Mouse (Mus musculus) midbrain, embryonic 16.5 days (tissue): ENCODE data around the gene Ccdc174. TPM values are rescaled to one million over a fixed set of nuclear protein-coding genes. Genes with fewer than 3 reads are reported as not detected.
"Not testable (repeated sequence)": the region's sequence is repeated elsewhere in the genome, so short reads cannot be mapped to it uniquely, and the experiment has no call there.

Experiments
- ATAC-seq: fragments of 200-750 bp; cut with Nextera tagmentation; 2 replicates; pipeline ENCODE4 v1.8.0; 2017; ENCODE audit warnings: moderate TSS enrichment
- H3K27ac ChIP-seq: fragments of 300-500 bp; sonication (generic); 2 replicates; pipeline ENCODE4 v1.5.1; 2014; ENCODE audit warnings: mild to moderate bottlenecking, low read length, mixed read lengths
- H3K27me3 ChIP-seq: fragments of 300-500 bp; sonication (generic); 2 replicates; pipeline ENCODE4 v1.6.1; 2014; ENCODE audit warnings: low read depth, low read length, mixed read lengths; ENCODE audit not compliant: control insufficient read depth, insufficient read depth
- H3K36me3 ChIP-seq: fragments of 300-500 bp; sonication (generic); 2 replicates; pipeline ENCODE4 v1.6.1; 2014; ENCODE audit warnings: mild to moderate bottlenecking, low read length, moderate library complexity, mixed read lengths; ENCODE audit not compliant: control insufficient read depth, insufficient read depth
- H3K4me1 ChIP-seq: fragments of 300-500 bp; sonication (generic); 2 replicates; pipeline ENCODE4 v1.6.1; 2014; ENCODE audit warnings: mild to moderate bottlenecking, low read length, mixed read lengths; ENCODE audit not compliant: control insufficient read depth, insufficient read depth
- H3K4me2 ChIP-seq: fragments of 300-500 bp; sonication (generic); 2 replicates; pipeline ENCODE4 v1.6.1; 2014; ENCODE audit warnings: mild to moderate bottlenecking, low read length, mixed read lengths
- H3K4me3 ChIP-seq: fragments of 300-500 bp; sonication (generic); 2 replicates; pipeline ENCODE4 v1.5.1; 2014; ENCODE audit warnings: low read depth, mild to moderate bottlenecking, low read length, moderate library complexity, mixed read lengths
- H3K9ac ChIP-seq: fragments of 300-500 bp; sonication (generic); 2 replicates; pipeline ENCODE4 v1.6.1; 2014; ENCODE audit warnings: low read depth, low read length, mixed read lengths
- H3K9me3 ChIP-seq: fragments of 300-500 bp; sonication (generic); replicated peaks from 2 replicates; pipeline ENCODE4 v1.6.1; 2014; ENCODE audit warnings: mild to moderate bottlenecking, low read length, mixed read lengths; ENCODE audit not compliant: control insufficient read depth, poor library complexity, severe bottlenecking
- WGBS: fragments of 180-500 bp; shearing (Covaris S2); extraction: QIAGEN DNeasy Blood & Tissue Kit; methylation state at CpG from one replicate; pipeline ENCODE4 v1.1.7; 2014; 5-methylcytosine and 5-hydroxymethylcytosine counted together
- polyA plus RNA-seq: library from polyadenylated mRNA; unstranded; fragments of >200 nt; fragmentation: Nextera tagmentation; extraction: Ambion mirVana; gene quantifications from 2 replicates; pipeline ENCODE4 v1.2.1, GENCODE M21; 2015

Ccdc174 gene
- polyA plus RNA-seq, 1 experiment from 2014 or later = 36.2 TPM

DNA sequence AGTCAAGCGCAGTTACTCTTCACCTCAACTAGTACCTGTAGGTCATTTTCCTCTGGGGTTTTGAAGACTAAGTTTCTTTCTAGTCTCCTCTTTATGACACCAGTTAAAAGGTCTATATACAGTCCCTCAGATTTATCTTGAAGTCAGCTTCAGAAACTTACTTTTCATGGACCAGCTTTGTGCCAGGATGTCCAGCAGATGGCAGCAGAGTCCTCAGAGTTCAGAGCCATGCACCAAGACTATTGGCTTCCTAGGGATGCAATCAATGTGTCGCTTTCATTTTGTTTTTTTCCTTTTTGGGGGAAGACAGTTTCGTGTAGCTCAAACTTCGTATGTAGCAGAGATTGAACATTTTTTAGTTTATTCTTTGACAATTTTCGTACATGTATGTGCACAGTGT is 23.7 kb downstream of the Ccdc174 start:
- Histone ChIP-seq H3K9ac (no peak overlapping the region), H3K27me3 (no peaks in the 10 kb centered on the region), H3K4me1 (no peaks in the 10 kb centered on the region), H3K4me2 (no peak overlapping the region), H3K4me3 (no peak overlapping the region), H3K9me3 (no peaks in the 10 kb centered on the region), H3K27ac (no peak overlapping the region), H3K36me3 (peaks cover 25% of the 10 kb centered on the region)
- WGBS = 29% methylated on average over 5 of the region's 5 CpGs
- ATAC-seq = no peak

- H3K4me2 ChIP-seq, H3K27me3 ChIP-seq, H3K4me3 ChIP-seq, H3K9ac ChIP-seq, H3K9me3 ChIP-seq, H3K4me1 ChIP-seq, H3K27ac ChIP-seq, ATAC-seq: not testable (repeated sequence)
- peaks cover 17% of the 10 kb centered on the region for H3K36me3 ChIP-seq
- WGBS = 97% methylated on average over 2 of the region's 2 CpGs
These were observed 24.7 kb downstream of the Ccdc174 start, which contains the start of gene 4930590J08Rik for GRCm38 (mm10) chr6:91902509-91902908. Gene 4930590J08Rik (plus strand): TSS chr6:91902809.

DNA sequence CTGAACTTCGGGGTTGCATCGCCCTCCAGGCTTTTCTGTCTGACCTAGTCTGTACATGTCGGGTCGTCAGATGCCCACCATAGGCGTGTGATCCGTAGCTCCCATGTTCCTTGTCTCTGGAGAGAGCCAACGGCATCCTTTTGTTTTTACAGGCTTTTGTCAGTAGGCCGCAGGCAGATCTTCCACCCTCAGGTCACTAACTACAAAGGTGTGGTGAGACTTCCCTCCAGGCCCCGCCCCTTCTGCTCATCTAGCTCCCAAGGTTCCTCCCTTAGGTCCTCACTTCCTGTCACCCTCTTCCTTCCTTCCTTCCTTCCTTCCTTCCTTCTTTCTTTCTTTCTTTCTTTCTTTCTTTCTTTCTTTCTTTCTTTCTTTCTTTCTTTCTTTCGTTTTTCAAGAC is 36.2 kb downstream of the Ccdc174 start:
- H3K4me2 ChIP-seq = no peak overlapping the region
- H3K4me3 ChIP-seq = no peak overlapping the region
- no peaks in the 10 kb centered on the region for H3K27me3 ChIP-seq
- WGBS = 91% methylated on average over 10 of the region's 10 CpGs
- H3K9ac ChIP-seq = no peak overlapping the region
- no peaks in the 10 kb centered on the region for H3K9me3 ChIP-seq
- H3K27ac ChIP-seq = no peak overlapping the region
- no peaks in the 10 kb centered on the region for H3K4me1 ChIP-seq
- no peaks in the 10 kb centered on the region for H3K36me3 ChIP-seq
- no peak for ATAC-seq

GRCm38 (mm10) chr6:91917286-91917685 is 39.4 kb downstream of the Ccdc174 start:
- ATAC-seq = no peak
- H3K27ac ChIP-seq = no peak overlapping the region
- 62% methylated on average over 4 of the region's 4 CpGs for WGBS
- H3K4me2 ChIP-seq = no peak overlapping the region
- H3K9ac ChIP-seq = no peak overlapping the region
- no peaks in the 10 kb centered on the region for H3K36me3 ChIP-seq
- H3K4me3 ChIP-seq = no peak overlapping the region
- H3K27me3 ChIP-seq = no peaks in the 10 kb centered on the region
- no peaks in the 10 kb centered on the region for H3K9me3 ChIP-seq
- H3K4me1 ChIP-seq = no peaks in the 10 kb centered on the region

DNA sequence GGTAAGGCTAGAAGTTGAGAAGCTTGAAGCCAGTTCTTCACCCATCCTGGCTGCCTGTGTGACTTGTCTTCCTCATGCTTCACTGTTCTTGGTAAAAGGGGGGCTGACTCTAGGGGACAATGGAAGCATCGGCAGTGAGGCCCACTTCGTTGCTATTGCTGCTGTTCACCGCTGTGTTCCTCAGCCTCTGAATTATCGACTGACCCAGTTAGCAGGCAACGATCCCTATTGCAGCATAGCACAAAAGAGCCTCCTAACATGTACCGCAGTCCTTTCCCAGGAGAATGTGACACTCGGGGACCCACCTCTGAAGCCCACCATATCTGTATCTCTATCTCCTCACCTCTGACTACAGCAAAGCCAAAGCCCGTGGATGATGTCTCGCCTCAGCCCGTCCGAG is 39.9 kb downstream of the Ccdc174 start:
- Histone ChIP-seq H3K27me3 (no peaks in the 10 kb centered on the region), H3K4me3 (no peak overlapping the region), H3K9ac (no peak overlapping the region), H3K4me1 (no peaks in the 10 kb centered on the region), H3K36me3 (no peaks in the 10 kb centered on the region), H3K4me2 (no peak overlapping the region), H3K9me3 (no peaks in the 10 kb centered on the region), H3K27ac (no peak overlapping the region)
- ATAC-seq = no peak
- WGBS = 76% methylated on average over 11 of the region's 11 CpGs

DNA sequence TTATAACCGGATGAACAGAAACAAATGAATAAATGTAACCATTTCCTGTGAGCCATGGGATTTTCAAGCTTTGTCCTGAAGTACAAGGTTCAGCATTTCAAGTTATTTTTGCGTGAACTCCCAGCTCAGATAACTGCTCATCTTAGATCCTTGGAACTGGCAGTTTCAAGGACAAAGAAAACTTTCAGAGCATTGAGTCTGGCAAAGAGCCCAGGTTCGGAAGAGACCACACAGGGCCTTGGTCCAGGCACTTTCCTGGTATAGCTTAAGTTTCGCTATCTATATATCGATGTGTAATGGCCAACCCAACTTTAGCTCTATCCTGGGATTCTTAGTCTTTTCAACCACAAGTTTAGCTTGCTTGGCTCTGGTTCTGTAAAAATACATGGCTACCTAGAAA is 53.4 kb downstream of the Ccdc174 start:
- WGBS = 77% methylated on average over 5 of the region's 5 CpGs
- H3K27me3 ChIP-seq = no peaks in the 10 kb centered on the region
- no peaks in the 10 kb centered on the region for H3K4me1 ChIP-seq
- ATAC-seq = no peak
- H3K27ac ChIP-seq = no peak overlapping the region
- H3K36me3 ChIP-seq = no peaks in the 10 kb centered on the region
- no peaks in the 10 kb centered on the region for H3K9me3 ChIP-seq
- no peak overlapping the region for H3K9ac ChIP-seq
- H3K4me3 ChIP-seq = no peak overlapping the region
- no peak overlapping the region for H3K4me2 ChIP-seq

GRCm38 (mm10) chr6:91938491-91938890 is 60.6 kb downstream of the Ccdc174 start:
- H3K9me3 ChIP-seq = no peaks in the 10 kb centered on the region
- no peak overlapping the region for H3K9ac ChIP-seq
- H3K4me1 ChIP-seq = no peaks in the 10 kb centered on the region
- no peak for ATAC-seq
- no peaks in the 10 kb centered on the region for H3K36me3 ChIP-seq
- no peak overlapping the region for H3K27ac ChIP-seq
- no peaks in the 10 kb centered on the region for H3K27me3 ChIP-seq
- 30% methylated on average over 4 of the region's 4 CpGs for WGBS
- H3K4me2 ChIP-seq = no peak overlapping the region
- no peak overlapping the region for H3K4me3 ChIP-seq

- Histone ChIP-seq H3K4me1 (no peaks in the 10 kb centered on the region), H3K27ac (no peak overlapping the region), H3K36me3 (no peaks in the 10 kb centered on the region), H3K4me2 (no peak overlapping the region), H3K9ac (no peak overlapping the region), H3K4me3 (no peak overlapping the region), H3K9me3 (no peaks in the 10 kb centered on the region), H3K27me3 (no peaks in the 10 kb centered on the region)
- no peak for ATAC-seq
- 78% methylated on average over 2 of the region's 2 CpGs for WGBS
These were observed 70.6 kb downstream of the Ccdc174 start for GRCm38 (mm10) chr6:91948426-91948825.
